Mouse (Mus musculus): ENCODE measurements around the gene Casc3. TPM values are rescaled to one million over a fixed set of nuclear protein-coding genes. Genes with fewer than 3 reads are reported as not detected.

Casc3 gene
- 41.9 and 44.3 TPM in 2 replicates for polyA plus RNA-seq (2014; fragmentation: Nextera tagmentation; extraction: Ambion mirVana)

DNA sequence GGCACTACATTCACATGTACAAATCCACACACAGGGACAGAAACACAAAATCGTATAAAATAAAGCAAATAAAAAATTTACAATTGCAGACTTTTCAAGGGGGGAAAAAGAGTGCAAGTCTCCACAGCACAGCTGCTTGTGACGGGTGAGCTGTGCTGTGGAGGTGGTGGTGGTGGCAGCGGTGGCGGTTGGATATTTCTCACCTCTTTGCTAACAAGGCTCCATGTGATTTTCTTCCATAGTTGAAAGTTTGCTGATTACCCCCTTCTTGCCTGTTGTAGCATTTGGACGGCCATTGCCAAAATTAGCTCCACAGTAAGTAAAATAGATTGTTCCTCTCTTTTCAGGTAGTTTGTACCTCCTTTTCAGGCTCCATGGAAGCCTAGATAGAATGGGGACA lies at the start of gene Casc3:
Gene Casc3, plus strand, starts transcription at position 301 of the 400 bp plus-strand sequence.
- peaks cover 7% of the 10 kb centered on the region for H3K36me3 ChIP-seq (replicated peaks; ENCODE audit: control insufficient read depth, insufficient read depth, low read depth, low read length)
- no peak within 1 kb of the TSS for H3K27ac ChIP-seq (replicated peaks; ENCODE audit: low read depth, low read length)
- DNase-seq (ENCODE audit: low spot score) (no peak), ATAC-seq (replicated peaks; ENCODE audit: insufficient number of reproducible peaks, low FRiP score, low TSS enrichment, low read depth) (no peak)
- H3K4me2 ChIP-seq (ENCODE audit: low read depth, low read length), result no peak within 1 kb of the TSS
- H3K27me3 ChIP-seq (ENCODE audit: control insufficient read depth, insufficient read depth, low read length), result no peaks in the 10 kb centered on the region
- 93% methylated on average over 5 of the region's 5 CpGs for WGBS
- H3K4me1 ChIP-seq (ENCODE audit: control insufficient read depth, insufficient read depth, low read length), result no peaks in the 10 kb centered on the region
- no peak within 1 kb of the TSS for H3K4me3 ChIP-seq (ENCODE audit: low read depth, low read length)
- no peak within 1 kb of the TSS for H3K9ac ChIP-seq (replicated peaks; ENCODE audit: low read length)
- H3K9me3 ChIP-seq (replicated peaks; ENCODE audit: control insufficient read depth, low read length), result no peaks in the 10 kb centered on the region

DNA sequence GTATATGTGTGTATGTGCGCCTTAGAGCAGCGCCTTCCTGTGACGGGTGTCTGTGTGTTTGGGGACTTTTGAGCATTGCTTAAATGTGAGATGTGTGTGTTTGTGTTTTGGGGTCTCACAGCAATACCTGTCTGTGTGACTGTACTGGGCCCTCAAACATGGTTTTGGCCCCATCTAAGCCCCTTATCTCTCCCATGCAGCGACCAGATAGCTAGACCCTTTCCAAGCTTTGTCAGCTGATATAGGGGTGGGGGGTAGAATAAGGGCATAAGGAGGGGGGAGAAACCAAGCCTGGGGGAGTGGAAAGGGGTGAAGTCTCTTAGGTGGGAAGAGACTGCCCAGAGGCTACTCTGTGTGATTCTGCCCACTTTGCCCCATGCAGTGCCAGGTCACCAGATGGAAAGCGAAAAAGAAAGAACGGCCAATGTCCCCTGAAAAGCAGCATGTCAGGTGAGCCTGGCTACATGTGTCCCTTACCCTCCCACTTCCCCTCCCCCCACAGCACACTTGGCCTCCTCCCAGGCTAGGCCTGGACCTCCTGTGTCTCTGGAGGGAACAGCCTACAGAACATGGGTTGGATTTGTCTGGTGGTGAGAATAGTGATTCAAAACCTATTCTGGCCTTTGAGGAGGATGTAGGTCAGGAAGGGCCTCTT lies 48.9 kb upstream of the Casc3 start:
- Histone ChIP-seq H3K9me3 (replicated peaks; ENCODE audit: control insufficient read depth, low read length) (no peaks in the 10 kb centered on the region), H3K36me3 (replicated peaks; ENCODE audit: control insufficient read depth, insufficient read depth, low read depth, low read length) (no peaks in the 10 kb centered on the region), H3K27me3 (ENCODE audit: control insufficient read depth, insufficient read depth, low read length) (no peaks in the 10 kb centered on the region), H3K27ac (replicated peaks; ENCODE audit: low read depth, low read length) (no peak overlapping the region), H3K4me1 (ENCODE audit: control insufficient read depth, insufficient read depth, low read length) (peaks cover under 1% of the 10 kb centered on the region), H3K4me3 (ENCODE audit: low read depth, low read length) (no peak overlapping the region), H3K4me2 (ENCODE audit: low read depth, low read length) (no peak overlapping the region), H3K9ac (replicated peaks; ENCODE audit: low read length) (no peak overlapping the region)
- DNase-seq (ENCODE audit: low spot score), result no peak
- ATAC-seq (replicated peaks; ENCODE audit: insufficient number of reproducible peaks, low FRiP score, low TSS enrichment, low read depth), result no peak
- WGBS, result 92% methylated on average over 6 of the region's 6 CpGs

GRCm38 (mm10) chr11:98756711-98757110 lies 48.0 kb upstream of the Casc3 start:
- Histone ChIP-seq H3K4me2 (ENCODE audit: low read depth, low read length) (no peak overlapping the region), H3K4me1 (ENCODE audit: control insufficient read depth, insufficient read depth, low read length) (no peaks in the 10 kb centered on the region; the same call in 1 of the 2 replicates), H3K9me3 (replicated peaks; ENCODE audit: control insufficient read depth, low read length) (no peaks in the 10 kb centered on the region), H3K4me3 (ENCODE audit: low read depth, low read length) (no peak overlapping the region), H3K27me3 (ENCODE audit: control insufficient read depth, insufficient read depth, low read length) (no peaks in the 10 kb centered on the region), H3K36me3 (replicated peaks; ENCODE audit: control insufficient read depth, insufficient read depth, low read depth, low read length) (peaks cover 1% of the 10 kb centered on the region; the same call in 1 of the 2 replicates), H3K9ac (replicated peaks; ENCODE audit: low read length) (no peak overlapping the region), H3K27ac (replicated peaks; ENCODE audit: low read depth, low read length) (no peak overlapping the region)
- ATAC-seq (replicated peaks; ENCODE audit: insufficient number of reproducible peaks, low FRiP score, low TSS enrichment, low read depth) (no peak), DNase-seq (ENCODE audit: low spot score) (no peak)
- WGBS, result 84% methylated on average over 12 of the region's 12 CpGs

DNA sequence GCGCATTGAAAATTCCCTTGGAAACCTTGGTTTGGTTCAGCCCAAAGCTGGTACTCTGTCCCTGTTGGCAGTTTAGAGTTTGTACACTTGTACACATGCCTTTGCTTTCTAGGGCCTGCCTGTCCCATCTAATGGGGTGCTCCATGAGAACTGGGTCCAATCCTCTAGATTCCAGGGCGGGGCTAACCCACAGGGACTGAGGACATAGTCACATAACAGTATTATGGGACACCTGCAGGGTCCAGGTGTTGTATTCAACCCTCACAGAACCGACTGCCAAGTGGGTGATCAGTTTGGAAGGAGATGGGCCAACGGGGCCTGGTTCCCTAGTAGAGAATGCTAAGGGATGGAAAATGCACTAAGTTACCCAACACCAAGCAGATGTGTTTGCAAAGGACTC lies 42.8 kb upstream of the Casc3 start:
- Histone ChIP-seq H3K9ac (replicated peaks; ENCODE audit: low read length) (no peak overlapping the region), H3K9me3 (replicated peaks; ENCODE audit: control insufficient read depth, low read length) (no peaks in the 10 kb centered on the region), H3K36me3 (replicated peaks; ENCODE audit: control insufficient read depth, insufficient read depth, low read depth, low read length) (peaks cover 5% of the 10 kb centered on the region), H3K4me1 (ENCODE audit: control insufficient read depth, insufficient read depth, low read length) (peaks cover 4% of the 10 kb centered on the region; the same call in 1 of the 2 replicates), H3K27me3 (ENCODE audit: control insufficient read depth, insufficient read depth, low read length) (no peaks in the 10 kb centered on the region), H3K27ac (replicated peaks; ENCODE audit: low read depth, low read length) (no peak overlapping the region), H3K4me3 (ENCODE audit: low read depth, low read length) (no peak overlapping the region), H3K4me2 (ENCODE audit: low read depth, low read length) (no peak overlapping the region)
- 88% methylated on average over 4 of the region's 4 CpGs for WGBS
- DNase-seq (ENCODE audit: low spot score), result no peak
- no peak for ATAC-seq (replicated peaks; ENCODE audit: insufficient number of reproducible peaks, low FRiP score, low TSS enrichment, low read depth)

- Histone ChIP-seq H3K9ac (replicated peaks; ENCODE audit: low read length) (no peak overlapping the region), H3K9me3 (replicated peaks; ENCODE audit: control insufficient read depth, low read length) (no peaks in the 10 kb centered on the region), H3K36me3 (replicated peaks; ENCODE audit: control insufficient read depth, insufficient read depth, low read depth, low read length) (peaks cover 5% of the 10 kb centered on the region), H3K27me3 (ENCODE audit: control insufficient read depth, insufficient read depth, low read length) (no peaks in the 10 kb centered on the region), H3K27ac (replicated peaks; ENCODE audit: low read depth, low read length) (no peak overlapping the region), H3K4me1 (ENCODE audit: control insufficient read depth, insufficient read depth, low read length) (peaks cover 10% of the 10 kb centered on the region; the same call in 1 of the 2 replicates), H3K4me3 (ENCODE audit: low read depth, low read length) (no peak overlapping the region), H3K4me2 (ENCODE audit: low read depth, low read length) (no peak overlapping the region)
- no peak for DNase-seq (ENCODE audit: low spot score)
- no peak for ATAC-seq (replicated peaks; ENCODE audit: insufficient number of reproducible peaks, low FRiP score, low TSS enrichment, low read depth)
- WGBS, result 63% methylated on average over 17 of the region's 17 CpGs
Observed at GRCm38 (mm10) chr11:98762756-98763501, 41.8 kb upstream of the Casc3 start.

- no peak overlapping the region for H3K4me3 ChIP-seq (ENCODE audit: low read depth, low read length)
- peaks cover 15% of the 10 kb centered on the region; the same call in 1 of the 2 replicates for H3K4me1 ChIP-seq (ENCODE audit: control insufficient read depth, insufficient read depth, low read length)
- ATAC-seq (replicated peaks; ENCODE audit: insufficient number of reproducible peaks, low FRiP score, low TSS enrichment, low read depth), result no peak
- H3K4me2 ChIP-seq (ENCODE audit: low read depth, low read length), result no peak overlapping the region
- WGBS, result 81% methylated on average over 8 of the region's 8 CpGs
- H3K9ac ChIP-seq (replicated peaks; ENCODE audit: low read length), result no peak overlapping the region
- peaks cover 5% of the 10 kb centered on the region for H3K36me3 ChIP-seq (replicated peaks; ENCODE audit: control insufficient read depth, insufficient read depth, low read depth, low read length)
- no peak overlapping the region for H3K27ac ChIP-seq (replicated peaks; ENCODE audit: low read depth, low read length)
- no peak for DNase-seq (ENCODE audit: low spot score)
- no peaks in the 10 kb centered on the region for H3K27me3 ChIP-seq (ENCODE audit: control insufficient read depth, insufficient read depth, low read length)
- H3K9me3 ChIP-seq (replicated peaks; ENCODE audit: control insufficient read depth, low read length), result no peaks in the 10 kb centered on the region
Observed at GRCm38 (mm10) chr11:98763502-98763861, 41.2 kb upstream of the Casc3 start.

DNA sequence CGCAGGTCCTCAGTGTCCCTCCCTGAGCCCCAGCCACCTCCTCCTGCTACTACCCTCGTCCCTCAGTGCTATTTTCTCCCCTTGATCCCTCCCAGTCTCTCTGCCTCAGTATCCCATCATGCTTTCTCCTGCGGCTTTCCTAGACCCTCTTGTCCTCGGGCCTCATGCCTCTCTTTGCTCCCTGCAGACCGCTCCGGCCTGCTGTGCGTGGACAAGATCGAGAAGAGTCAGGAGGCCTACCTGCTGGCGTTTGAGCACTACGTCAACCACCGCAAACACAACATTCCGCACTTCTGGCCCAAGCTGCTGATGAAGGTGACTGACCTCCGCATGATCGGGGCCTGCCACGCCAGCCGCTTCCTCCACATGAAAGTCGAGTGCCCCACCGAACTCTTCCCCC lies 40.6 kb upstream of the Casc3 start:
- Histone ChIP-seq H3K27ac (replicated peaks; ENCODE audit: low read depth, low read length) (no peak overlapping the region), H3K4me2 (ENCODE audit: low read depth, low read length) (no peak overlapping the region), H3K4me1 (ENCODE audit: control insufficient read depth, insufficient read depth, low read length) (peaks cover 15% of the 10 kb centered on the region; the same call in 1 of the 2 replicates), H3K36me3 (replicated peaks; ENCODE audit: control insufficient read depth, insufficient read depth, low read depth, low read length) (peaks cover 5% of the 10 kb centered on the region), H3K27me3 (ENCODE audit: control insufficient read depth, insufficient read depth, low read length) (no peaks in the 10 kb centered on the region), H3K9ac (replicated peaks; ENCODE audit: low read length) (no peak overlapping the region), H3K4me3 (ENCODE audit: low read depth, low read length) (no peak overlapping the region), H3K9me3 (replicated peaks; ENCODE audit: control insufficient read depth, low read length) (no peaks in the 10 kb centered on the region)
- DNase-seq (ENCODE audit: low spot score) (no peak), ATAC-seq (replicated peaks; ENCODE audit: insufficient number of reproducible peaks, low FRiP score, low TSS enrichment, low read depth) (no peak)
- WGBS, result 74% methylated on average over 18 of the region's 18 CpGs

DNA sequence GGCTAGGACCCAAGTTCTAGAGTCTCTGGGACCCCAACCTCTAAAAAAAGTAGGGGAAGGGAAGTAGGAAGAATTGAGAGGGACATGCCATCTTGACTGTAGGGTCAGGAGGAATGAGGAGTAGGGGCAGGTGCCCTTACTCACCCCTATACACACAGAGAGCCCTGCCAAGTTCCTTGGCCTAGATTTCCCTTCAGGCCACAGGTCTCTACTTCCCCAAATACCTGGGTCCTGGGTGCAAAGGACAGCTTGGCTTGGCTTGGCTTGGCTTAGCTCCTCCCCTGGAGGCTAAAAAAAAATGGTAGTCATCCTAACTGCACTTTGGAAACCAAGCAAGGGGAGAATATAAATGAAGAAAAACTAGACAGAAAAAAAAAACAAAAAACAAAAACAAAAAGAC lies 40.0 kb upstream of the Casc3 start:
- no peak for DNase-seq (ENCODE audit: low spot score)
- peaks cover 5% of the 10 kb centered on the region for H3K36me3 ChIP-seq (replicated peaks; ENCODE audit: control insufficient read depth, insufficient read depth, low read depth, low read length)
- H3K4me1 ChIP-seq (ENCODE audit: control insufficient read depth, insufficient read depth, low read length), result peaks cover 15% of the 10 kb centered on the region; the same call in 1 of the 2 replicates

More for the DNA sequence above, 40.0 kb upstream of the Casc3 start:
- Histone ChIP-seq H3K27ac (replicated peaks; ENCODE audit: low read depth, low read length) (no peak overlapping the region), H3K4me2 (ENCODE audit: low read depth, low read length) (no peak overlapping the region), H3K27me3 (ENCODE audit: control insufficient read depth, insufficient read depth, low read length) (no peaks in the 10 kb centered on the region), H3K4me3 (ENCODE audit: low read depth, low read length) (no peak overlapping the region), H3K9ac (replicated peaks; ENCODE audit: low read length) (no peak overlapping the region), H3K9me3 (replicated peaks; ENCODE audit: control insufficient read depth, low read length) (no peaks in the 10 kb centered on the region)
- ATAC-seq (replicated peaks; ENCODE audit: insufficient number of reproducible peaks, low FRiP score, low TSS enrichment, low read depth), result no peak

Data from embryonic facial prominence, embryonic 11.5 days (tissue).